ENCODE assay signal across 8 mouse cellular contexts in the genomic region with DNA sequence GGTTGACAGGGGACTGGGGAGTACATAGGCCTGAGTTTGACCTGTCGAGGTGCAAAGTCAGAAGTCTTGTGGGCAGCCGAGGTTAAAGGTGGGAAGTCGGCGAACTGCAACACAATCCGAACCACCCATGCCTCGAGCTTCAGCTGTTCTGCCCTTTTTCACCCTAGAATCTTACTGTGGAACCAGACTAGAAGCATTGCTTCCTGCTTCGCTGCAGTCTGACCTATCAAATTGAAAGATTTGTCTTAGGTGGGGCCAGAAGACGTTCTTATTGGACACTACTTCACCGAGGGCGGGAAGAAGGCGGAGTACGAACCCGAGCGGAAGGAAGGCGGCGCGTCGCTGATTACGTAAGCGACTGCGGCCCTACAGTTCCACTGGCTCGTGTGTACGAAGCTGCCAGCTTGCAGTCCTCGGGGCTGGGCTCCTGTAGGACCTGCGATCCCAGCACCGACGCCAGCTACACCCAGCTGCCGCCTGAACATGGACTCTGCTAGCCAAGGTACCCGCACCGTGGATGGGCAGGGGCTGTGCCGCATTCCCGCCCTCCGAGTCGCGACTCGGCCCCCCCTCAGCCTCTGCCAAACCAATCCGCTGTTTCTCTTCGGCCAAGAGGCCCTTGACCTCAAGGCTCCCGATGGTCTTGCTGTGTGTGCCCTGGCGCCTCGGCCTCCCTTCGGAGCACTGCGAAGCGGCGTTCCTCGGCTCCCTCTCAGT. TPM values are rescaled to one million over a fixed set of nuclear protein-coding genes. Genes with fewer than 3 reads are reported as not detected.
DNase-seq lines count a peak whose midpoint lies in the region; ATAC-seq and TF ChIP-seq lines count a peak whose summit lies in the region.

A gene (plus strand): TSS at position 312 of the 717 bp plus-strand sequence.

- H3K9me3 ChIP-seq in hindbrain, embryonic 13.5 days: no peaks in the 10 kb centered on the region

- H3K4me1 ChIP-seq in hindbrain, embryonic 13.5 days (replicated peaks): peaks cover 20% of the 10 kb centered on the region

- H3K4me3 ChIP-seq in hindbrain, embryonic 13.5 days: peak within 1 kb of the TSS; percentile 91

- peak within 1 kb of the TSS; percentile 99 for H3K4me2 ChIP-seq in hindbrain, embryonic 13.5 days

- TF ChIP-seq CTCF in Patski (IDR thresholded peaks at IDR 0.05): no peak

- POLR2A ChIA-PET in Patski (lab: Charles Lee): interaction anchor here (0.6 to 1.9 kb wide), 6 partner anchors 14 to 121 kb away, joined by 3 to 7 read pairs (median 4); no protein-coding TSS in a partner anchor

- H3K9ac ChIP-seq in hindbrain, embryonic 13.5 days: peak within 1 kb of the TSS; percentile 95

- peak; percentile 81 for DNase-seq in Patski (ENCODE audit: low read depth, low spot score)
- DNase-seq in cerebellum, postnatal 14 days: peak; percentile 94 to 96
- peak; percentile 88 to 89 for DNase-seq in frontal cortex, postnatal 14 days (ENCODE audit: low spot score in 2 of 2)
- DNase-seq in layer of hippocampus, postnatal 25 days (ENCODE audit: extremely low spot score in 1 of 2, low spot score in 1 of 2): peak; percentile 75 to 78
- DNase-seq in lung, postnatal 25 days (ENCODE audit: low spot score): peak; percentile 96
- peak; percentile 96 for DNase-seq in retina, embryonic 14.5 days (ENCODE audit: low spot score)
- peak; percentile 91 for DNase-seq in thymus, postnatal 4 days

- in situ Hi-C loops in Patski (cut with MboI; ENCODE audit: low pct_unique_long_range_greater_than_20kb): no loop called here

- H3K27ac ChIP-seq in hindbrain, embryonic 13.5 days: peak within 1 kb of the TSS; percentile 90

- peaks cover 27% of the 10 kb centered on the region for H3K36me3 ChIP-seq in hindbrain, embryonic 13.5 days

- ATAC-seq in Patski: peak; percentile 94
- peak; percentile 97 for ATAC-seq in hindbrain, embryonic 13.5 days (ENCODE audit: low FRiP score)

- WGBS in hindbrain, embryonic 13.5 days: under 1% methylated on average over 46 of the region's 46 CpGs

- no peaks in the 10 kb centered on the region for H3K27me3 ChIP-seq in Patski
- H3K27me3 ChIP-seq in hindbrain, embryonic 13.5 days: no peaks in the 10 kb centered on the region

- CTCF ChIA-PET in Patski (lab: Charles Lee): interaction anchor here (0.7 to 3.6 kb wide), 19 partner anchors 9 to 310 kb away, joined by 3 to 44 read pairs (median 5); a partner anchor contains a TSS

RNA-seq across cellular contexts. Expression of the gene that starts here (rescaled TPM):
- 179 TPM for polyA plus RNA-seq in Patski (2021)
- polyA plus RNA-seq in hindbrain, embryonic 13.5 days (2015; fragmentation: Nextera tagmentation; extraction: Ambion mirVana): 116 and 121 TPM in 2 replicates
- total RNA-seq in layer of hippocampus, postnatal 25 days (2021): 10 to 100 TPM; 75.4 to 79.1 TPM

Comparison
In these comparisons a context has a peak if more than half of its experiments do, and no peak if none do; other contexts are left out.
1. Peak in every context shown above with its lines: DNase-seq, ATAC-seq, H3K4me3 ChIP-seq and H3K27ac ChIP-seq.